Mouse (Mus musculus) forebrain, embryonic 16.5 days (tissue): ENCODE data around the gene Dlgap1. TPM values are rescaled to one million over a fixed set of nuclear protein-coding genes. Genes with fewer than 3 reads are reported as not detected.

Source experiments
- ATAC-seq: fragments of 200-750 bp; cut with Nextera tagmentation; 2 replicates; pipeline ENCODE4 v1.8.0; 2017; ENCODE audit warnings: mild to moderate bottlenecking, moderate library complexity
- H3K27ac ChIP-seq: fragments of 300-500 bp; sonication (generic); 2 replicates; pipeline ENCODE4 v1.5.1; 2014; ENCODE audit warnings: low read length, control low read depth
- H3K27me3 ChIP-seq: fragments of 300-500 bp; sonication (generic); replicated peaks from 2 replicates; pipeline ENCODE4 v1.6.1; 2014; ENCODE audit warnings: low read length; ENCODE audit not compliant: control insufficient read depth, insufficient read depth
- H3K36me3 ChIP-seq: fragments of 300-500 bp; sonication (generic); 2 replicates; pipeline ENCODE4 v1.6.1; 2014; ENCODE audit not compliant: control insufficient read depth, insufficient read depth
- H3K4me1 ChIP-seq: fragments of 300-500 bp; sonication (generic); replicated peaks from 2 replicates; pipeline ENCODE4 v1.6.1; 2014; ENCODE audit warnings: low read length; ENCODE audit not compliant: control insufficient read depth, insufficient read depth
- H3K4me2 ChIP-seq: fragments of 300-500 bp; sonication (generic); 2 replicates; pipeline ENCODE4 v1.6.1; 2014; ENCODE audit warnings: mild to moderate bottlenecking, low read length, control low read depth
- H3K4me3 ChIP-seq: fragments of 300-500 bp; sonication (generic); replicated peaks from 2 replicates; pipeline ENCODE4 v1.5.1; 2014; ENCODE audit warnings: mild to moderate bottlenecking, low read length, control low read depth
- H3K9ac ChIP-seq: fragments of 300-500 bp; sonication (generic); replicated peaks from 2 replicates; pipeline ENCODE4 v1.6.1; 2014; ENCODE audit warnings: low read depth, low read length, control low read depth
- H3K9me3 ChIP-seq: fragments of 300-500 bp; sonication (generic); 2 replicates; pipeline ENCODE4 v1.6.1; 2016; ENCODE audit warnings: low read length; ENCODE audit not compliant: control insufficient read depth
- WGBS: fragments of 180-500 bp; shearing (Covaris S2); extraction: QIAGEN DNeasy Blood & Tissue Kit; methylation state at CpG from one replicate; pipeline ENCODE4 v1.1.7; 2014; 5-methylcytosine and 5-hydroxymethylcytosine counted together
- polyA plus RNA-seq: library from polyadenylated mRNA; unstranded; fragments of >200 nt; fragmentation: Nextera tagmentation; extraction: Ambion mirVana; gene quantifications from 2 replicates; pipeline ENCODE4 v1.2.1, GENCODE M21; 2015

The Dlgap1 gene
- polyA plus RNA-seq, 1 experiment from 2014 or later: 47.2 TPM

DNA sequence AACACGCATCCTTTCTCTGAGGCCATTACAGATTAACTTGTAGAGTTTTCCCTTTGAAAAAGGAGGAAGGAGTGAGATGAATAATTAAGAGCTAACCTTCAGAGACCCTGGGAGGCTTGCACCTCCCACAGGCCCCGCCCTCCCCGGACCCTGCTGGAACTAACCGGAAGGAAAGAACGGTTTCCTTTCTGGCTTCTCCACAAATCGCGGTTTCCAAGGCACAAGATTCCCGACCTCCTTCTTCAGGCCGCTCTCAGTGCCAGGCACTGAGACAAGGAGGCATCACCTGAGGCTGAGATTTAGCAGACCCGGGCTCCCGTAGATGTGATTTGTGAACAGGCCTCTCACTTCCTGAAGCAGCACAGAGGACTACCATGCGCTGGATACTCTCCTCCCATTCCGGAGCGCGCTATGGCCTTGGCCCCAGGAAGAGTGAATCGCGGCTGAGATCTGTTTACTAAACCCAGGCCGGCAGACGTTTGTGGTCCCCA is 782.3 kb downstream of the Dlgap1 start:
- H3K4me3 ChIP-seq: peak overlapping the region; percentile 28
- peak overlapping the region; percentile 50 for H3K9ac ChIP-seq
- peak overlapping the region; percentile 50 for H3K4me2 ChIP-seq
- H3K27me3 ChIP-seq: peaks cover 4% of the 10 kb centered on the region; the same call in 1 of the 2 replicates
- H3K36me3 ChIP-seq: no peaks in the 10 kb centered on the region
- ATAC-seq: no peak
- H3K4me1 ChIP-seq: peaks cover 28% of the 10 kb centered on the region
- 4% methylated on average over 19 of the region's 19 CpGs for WGBS
- H3K27ac ChIP-seq: no peak overlapping the region
- no peaks in the 10 kb centered on the region for H3K9me3 ChIP-seq

DNA sequence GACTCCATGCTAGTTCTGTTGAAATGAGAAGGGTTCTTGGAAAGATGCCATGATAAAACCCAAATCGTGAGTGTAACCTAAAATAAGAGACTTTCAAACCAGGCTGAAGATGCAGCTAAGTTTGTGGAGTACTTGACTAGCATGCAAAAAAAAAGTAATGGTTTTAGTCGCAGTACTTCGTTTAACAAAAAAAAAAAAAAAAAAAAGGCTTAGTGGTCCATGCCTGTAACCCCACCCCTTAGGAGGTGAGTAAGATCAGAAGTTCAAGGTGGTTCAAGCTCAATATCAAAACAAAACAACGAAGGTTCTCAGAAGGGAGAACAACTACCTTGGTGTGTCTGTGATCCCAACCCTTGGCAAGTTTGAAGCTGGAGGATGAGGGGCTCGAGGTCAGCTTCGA is 782.8 kb downstream of the Dlgap1 start:
- peaks cover 28% of the 10 kb centered on the region for H3K4me1 ChIP-seq
- H3K9me3 ChIP-seq: no peaks in the 10 kb centered on the region
- no peaks in the 10 kb centered on the region for H3K36me3 ChIP-seq
- H3K27ac ChIP-seq: no peak overlapping the region
- peaks cover 4% of the 10 kb centered on the region; the same call in 1 of the 2 replicates for H3K27me3 ChIP-seq
- H3K9ac ChIP-seq: peak overlapping the region; percentile 50; the same call in 1 of the 2 replicates
- peak overlapping the region; percentile 50 for H3K4me2 ChIP-seq
- no peak for ATAC-seq
- 58% methylated on average over 6 of the region's 6 CpGs for WGBS
- peak overlapping the region; percentile 28; the same call in 1 of the 2 replicates for H3K4me3 ChIP-seq

DNA sequence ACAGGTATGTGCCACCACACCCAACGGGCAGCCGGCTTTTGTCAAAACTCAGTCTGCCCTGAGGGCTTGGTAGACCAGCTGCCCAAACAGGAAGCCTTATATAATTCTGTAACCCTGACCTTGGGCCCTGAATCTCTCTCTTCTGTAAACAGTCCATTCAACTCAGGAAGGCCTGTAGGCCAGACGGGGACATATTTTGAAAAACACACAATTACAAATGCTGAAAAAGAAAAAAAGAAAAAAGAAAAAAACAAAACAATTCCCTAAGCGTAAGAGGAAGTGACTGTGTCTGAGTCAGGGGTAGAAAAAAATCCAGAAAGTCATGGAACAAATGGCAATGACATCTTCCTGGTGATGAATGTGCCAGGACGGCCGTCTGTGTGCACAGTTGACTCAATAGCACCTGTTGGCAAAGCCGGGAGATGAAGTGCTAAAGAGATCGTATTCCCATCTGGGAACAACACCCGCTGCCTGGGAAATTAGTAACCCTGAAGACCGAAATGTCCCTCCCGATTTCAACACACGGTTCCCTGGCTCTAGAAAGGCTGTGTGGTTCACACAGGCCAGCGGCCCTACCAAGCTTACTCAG is 784.7 kb downstream of the Dlgap1 start:
- no peaks in the 10 kb centered on the region for H3K36me3 ChIP-seq
- no peak overlapping the region for H3K4me3 ChIP-seq
- no peaks in the 10 kb centered on the region for H3K9me3 ChIP-seq
- peaks cover 16% of the 10 kb centered on the region for H3K4me1 ChIP-seq
- WGBS: 78% methylated on average over 13 of the region's 13 CpGs
- H3K9ac ChIP-seq: no peak overlapping the region
- H3K4me2 ChIP-seq: no peak overlapping the region
- H3K27ac ChIP-seq: no peak overlapping the region
- ATAC-seq: no peak
- H3K27me3 ChIP-seq: peaks cover 4% of the 10 kb centered on the region; the same call in 1 of the 2 replicates

DNA sequence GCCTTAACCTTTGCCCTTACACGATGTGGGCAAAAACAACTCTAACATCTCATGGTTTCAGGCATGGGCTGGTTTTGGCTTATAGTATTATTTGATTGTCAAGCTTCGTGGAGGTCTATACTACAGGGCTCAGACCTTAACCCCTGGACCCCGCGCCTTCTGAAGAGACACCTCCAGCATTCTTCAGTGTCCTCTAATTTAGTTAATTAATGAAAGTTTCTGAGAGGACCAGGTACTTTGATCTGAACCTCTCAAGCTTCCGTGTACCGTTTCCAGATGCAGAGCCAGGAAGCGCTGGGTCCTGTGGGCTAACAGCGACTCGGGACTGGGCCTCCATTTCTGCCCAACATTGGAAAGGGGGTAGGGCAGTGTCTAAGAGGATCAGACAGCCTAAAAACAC is 785.2 kb downstream of the Dlgap1 start:
- ATAC-seq: no peak
- Histone ChIP-seq H3K4me2 (no peak overlapping the region), H3K4me1 (peaks cover 16% of the 10 kb centered on the region), H3K27ac (no peak overlapping the region), H3K9ac (no peak overlapping the region), H3K9me3 (no peaks in the 10 kb centered on the region), H3K36me3 (no peaks in the 10 kb centered on the region), H3K4me3 (no peak overlapping the region), H3K27me3 (peaks cover 4% of the 10 kb centered on the region; the same call in 1 of the 2 replicates)
- WGBS: 83% methylated on average over 9 of the region's 9 CpGs

DNA sequence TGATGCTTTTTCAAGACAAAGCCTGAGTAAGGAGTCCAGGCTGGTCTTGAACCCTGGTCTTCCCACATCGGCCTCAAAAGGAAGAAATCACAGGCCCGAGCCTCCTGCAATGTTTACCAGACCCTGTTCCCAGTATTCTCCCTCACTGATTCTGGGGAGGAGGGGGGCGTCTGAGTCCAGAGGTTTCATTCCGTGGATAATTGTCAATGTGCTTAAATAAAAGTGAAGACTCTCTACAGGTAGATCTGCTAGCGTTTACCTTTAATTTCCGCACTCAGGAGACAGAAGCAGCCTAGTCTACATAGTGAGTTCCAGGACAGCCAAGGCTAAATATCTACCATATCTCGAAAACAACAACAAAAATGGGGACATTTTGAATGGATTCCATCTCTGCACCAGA is 785.8 kb downstream of the Dlgap1 start:
- H3K4me2 ChIP-seq: no peak overlapping the region
- H3K9ac ChIP-seq: no peak overlapping the region
- H3K9me3 ChIP-seq: no peaks in the 10 kb centered on the region
- no peak overlapping the region for H3K27ac ChIP-seq
- H3K4me1 ChIP-seq: peaks cover 16% of the 10 kb centered on the region
- no peaks in the 10 kb centered on the region for H3K36me3 ChIP-seq
- H3K4me3 ChIP-seq: no peak overlapping the region
- H3K27me3 ChIP-seq: peaks cover 4% of the 10 kb centered on the region; the same call in 1 of the 2 replicates
- ATAC-seq: no peak
- WGBS: 55% methylated on average over 7 of the region's 7 CpGs

DNA sequence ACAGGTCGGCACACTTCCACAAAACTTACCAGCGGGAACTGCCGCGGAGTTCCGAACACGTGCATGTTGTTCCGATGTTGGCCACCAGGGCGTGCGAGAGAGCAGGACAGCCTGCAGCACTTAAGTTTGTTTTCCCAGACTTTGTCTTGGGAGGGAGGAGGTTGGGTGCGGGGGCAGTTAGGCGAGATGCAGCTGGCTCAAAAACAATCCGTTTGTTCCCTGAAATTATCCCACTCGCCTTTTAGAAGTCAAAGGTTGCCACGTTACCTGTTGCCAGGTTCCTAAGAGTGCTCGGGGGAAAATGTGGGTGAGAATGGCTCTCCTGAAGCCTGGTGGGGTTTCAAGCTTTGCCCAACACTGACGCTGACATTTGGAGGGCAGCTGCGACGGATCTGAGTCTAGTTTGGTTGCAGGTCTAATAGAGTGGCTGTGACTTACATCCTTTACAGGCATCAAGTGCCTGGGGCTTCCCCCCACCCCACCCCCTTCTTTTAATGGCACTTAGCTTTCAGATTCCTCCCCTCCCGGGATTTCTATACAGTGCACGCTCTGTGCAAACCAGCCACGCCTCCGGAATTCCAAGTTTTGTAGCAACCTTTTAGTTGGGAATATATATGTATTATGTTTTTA is 786.3 kb downstream of the Dlgap1 start:
- Histone ChIP-seq H3K4me2 (peak overlapping the region; percentile 49), H3K27ac (no peak overlapping the region), H3K36me3 (no peaks in the 10 kb centered on the region), H3K4me3 (peak overlapping the region; percentile 29), H3K27me3 (peaks cover 4% of the 10 kb centered on the region; the same call in 1 of the 2 replicates), H3K4me1 (peaks cover 16% of the 10 kb centered on the region), H3K9me3 (no peaks in the 10 kb centered on the region), H3K9ac (peak overlapping the region; percentile 20; the same call in 1 of the 2 replicates)
- ATAC-seq: peak; percentile 60
- WGBS: 0% methylated on average over 22 of the region's 22 CpGs

DNA sequence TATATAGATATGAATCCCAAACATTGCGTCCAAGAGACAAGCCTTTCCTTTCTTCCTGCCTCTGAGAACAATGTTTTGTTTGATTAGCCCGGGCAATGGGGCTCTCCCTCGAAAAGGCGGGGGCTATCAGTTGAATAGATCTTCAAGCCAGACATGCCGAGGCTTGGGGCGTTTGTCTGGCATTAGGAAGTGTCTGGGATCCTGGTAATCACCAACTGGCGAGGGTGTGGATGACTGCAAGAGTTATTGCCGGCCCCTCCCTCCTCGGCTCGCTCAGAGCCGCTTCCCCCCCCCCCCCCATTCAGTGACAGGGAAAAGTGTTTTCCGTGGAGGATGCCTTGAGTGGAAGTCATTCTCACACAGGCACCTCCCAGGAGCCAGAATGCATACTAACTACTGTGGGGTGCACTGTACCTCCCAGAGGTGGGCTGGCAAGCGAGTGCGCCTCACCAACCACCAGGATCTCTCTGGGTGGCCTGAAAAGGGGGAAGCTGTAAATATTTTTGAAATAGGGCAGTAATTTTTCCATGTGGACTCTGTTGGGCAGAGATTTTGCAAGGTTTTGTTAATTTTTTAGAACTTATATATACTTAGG is 786.9 kb downstream of the Dlgap1 start:
- no peaks in the 10 kb centered on the region for H3K36me3 ChIP-seq
- H3K4me3 ChIP-seq: peak overlapping the region; percentile 29
- 0 out of 2 replicates have a peak, but pooled peaks cover 4% of the 10 kb centered on the region for H3K27me3 ChIP-seq
- peak; percentile 22; the same call in 1 of the 2 replicates for ATAC-seq
- no peaks in the 10 kb centered on the region for H3K9me3 ChIP-seq
- 5% methylated on average over 12 of the region's 14 CpGs for WGBS
- H3K4me1 ChIP-seq: peaks cover 16% of the 10 kb centered on the region
- H3K4me2 ChIP-seq: peak overlapping the region; percentile 49
- peak overlapping the region; percentile 37 for H3K9ac ChIP-seq
- no peak overlapping the region for H3K27ac ChIP-seq

DNA sequence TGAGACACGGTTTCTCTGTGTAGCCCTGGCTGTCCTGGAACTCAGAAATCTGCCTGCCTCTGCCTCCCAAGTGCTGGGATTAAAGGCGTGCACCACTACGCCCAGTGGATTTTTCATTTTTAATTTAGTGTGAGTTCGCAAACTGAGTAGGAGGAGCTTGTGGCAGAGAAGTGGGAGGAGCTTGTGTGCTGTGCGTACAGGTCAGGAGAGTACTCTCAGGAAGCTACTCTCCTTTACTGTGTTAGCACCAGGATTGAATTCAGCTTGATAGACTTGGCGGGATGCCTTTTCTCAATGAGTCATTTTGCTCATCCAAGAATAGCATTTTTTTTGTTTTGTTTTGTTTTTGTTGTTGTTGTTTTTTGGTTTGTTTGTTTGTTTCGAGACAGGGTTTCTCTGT is 793.1 kb downstream of the Dlgap1 start:
- Histone ChIP-seq H3K4me1 (no peaks in the 10 kb centered on the region), H3K4me2 (no peak overlapping the region), H3K9ac (no peak overlapping the region), H3K36me3 (no peaks in the 10 kb centered on the region), H3K27me3 (no peaks in the 10 kb centered on the region), H3K9me3 (no peaks in the 10 kb centered on the region), H3K4me3 (no peak overlapping the region), H3K27ac (no peak overlapping the region)
- ATAC-seq: no peak
- WGBS: 95% methylated on average over 7 of the region's 7 CpGs

DNA sequence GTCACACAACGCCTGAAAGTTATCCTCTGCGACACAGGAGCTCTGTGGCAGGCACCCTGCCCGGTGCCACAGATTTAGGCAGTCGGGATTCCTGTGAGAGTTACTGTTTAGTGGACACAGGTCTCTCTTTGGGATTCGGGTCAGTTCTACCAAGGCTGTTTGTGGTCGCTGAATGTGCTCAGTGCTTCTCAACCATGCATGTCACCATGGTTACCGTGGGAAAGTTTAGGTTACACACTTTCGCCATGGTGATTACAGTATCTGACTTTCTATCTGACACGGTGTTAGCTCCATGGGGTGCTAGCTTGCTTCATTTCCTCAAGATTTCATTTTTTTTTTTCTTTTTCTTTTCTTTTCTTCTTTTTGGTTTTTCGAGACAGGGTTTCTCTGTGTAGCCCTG is 793.8 kb downstream of the Dlgap1 start:
- no peak for ATAC-seq
- Histone ChIP-seq H3K9me3 (no peaks in the 10 kb centered on the region), H3K4me3 (no peak overlapping the region), H3K9ac (no peak overlapping the region), H3K27me3 (no peaks in the 10 kb centered on the region), H3K4me1 (no peaks in the 10 kb centered on the region), H3K4me2 (no peak overlapping the region), H3K36me3 (no peaks in the 10 kb centered on the region), H3K27ac (no peak overlapping the region)
- WGBS: 90% methylated on average over 10 of the region's 10 CpGs
